Mouse (Mus musculus) embryonic fibroblast, embryonic 13.5 days (primary cell): ENCODE measurements around the gene Mapk6.
"Not testable (repeated sequence)": the region's sequence is repeated elsewhere in the genome, so short reads cannot be mapped to it uniquely, and the experiment has no call there.

ENCODE experiments used
- CTCF ChIP-seq: IDR thresholded peaks from 2 replicates; pipeline ENCODE4 v1.5.1; 2011; ENCODE audit warnings: mild to moderate bottlenecking, control low read depth, low read length, moderate library complexity, borderline replicate concordance; ENCODE audit not compliant: insufficient read depth
- POLR2A ChIP-seq: IDR thresholded peaks from 2 replicates; pipeline ENCODE4 v1.6.1; 2011; ENCODE audit warnings: low read depth, mild to moderate bottlenecking, control low read depth, low read length, moderate library complexity

GRCm38 (mm10) chr9:75446574-75446973 lies 36.8 kb upstream of the Mapk6 start:
- not testable (repeated sequence) for TF ChIP-seq CTCF, POLR2A
